Mouse (Mus musculus): ENCODE measurements at regions not wholly inside any gene's neighbourhood (a gene's known extent, or its start where the extent isn't known, plus 50 kb on each side); places are given as distances from the start of the nearest gene placed in this dataset.
A peak's percentile ranks its signal among the peaks of the same experiment; 100 is the strongest.

DNA sequence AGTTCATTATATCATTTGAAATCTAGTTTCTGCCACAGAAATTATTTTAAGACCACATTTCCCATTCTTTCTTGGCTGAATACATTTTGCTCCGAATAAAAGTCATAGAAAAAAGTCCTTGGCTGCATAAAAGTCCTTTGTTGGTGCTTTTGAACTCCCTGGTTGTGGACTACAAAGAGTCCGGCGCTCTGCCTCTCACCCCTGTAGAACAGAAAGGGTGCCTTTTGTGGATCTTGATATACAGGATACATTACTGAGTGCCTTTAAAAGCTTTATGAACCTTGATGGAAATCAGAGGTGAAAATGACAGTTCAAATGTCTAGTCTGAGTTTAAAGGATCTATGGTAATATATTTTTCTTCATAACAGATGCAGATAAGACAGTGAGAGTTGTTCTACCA lies 355.5 kb downstream of the Anxa1 start:
- no peak for DNase-seq

DNA sequence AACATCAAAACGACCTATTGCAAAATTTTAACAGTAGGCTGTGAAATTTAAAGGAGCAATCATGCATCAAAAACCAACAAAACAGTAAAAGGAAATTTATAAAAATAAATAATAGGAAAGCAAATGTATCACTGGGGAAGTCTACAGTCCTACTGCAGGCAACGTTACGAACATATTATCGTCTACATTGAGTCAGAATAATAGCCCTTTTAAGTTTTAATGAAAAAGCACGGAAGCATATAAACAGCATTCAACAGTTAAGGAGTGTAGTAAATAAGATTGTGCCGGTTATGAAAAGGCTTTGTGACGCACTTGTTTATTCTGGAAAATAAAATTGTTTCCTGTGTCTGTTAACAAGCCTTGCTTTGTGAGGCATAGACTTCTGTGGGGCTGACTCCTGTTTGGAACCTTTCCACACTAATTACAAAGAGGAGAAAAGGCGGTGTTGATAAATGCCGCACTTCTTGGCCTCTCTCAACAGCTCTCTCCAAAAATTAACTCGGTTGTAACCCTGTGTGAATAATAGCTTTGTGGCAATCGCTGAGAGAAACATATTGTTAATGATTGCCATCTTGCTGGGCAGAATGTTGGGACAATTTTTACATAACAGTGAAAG lies 363.0 kb downstream of the Anxa1 start:
- DNase-seq = no peak

DNA sequence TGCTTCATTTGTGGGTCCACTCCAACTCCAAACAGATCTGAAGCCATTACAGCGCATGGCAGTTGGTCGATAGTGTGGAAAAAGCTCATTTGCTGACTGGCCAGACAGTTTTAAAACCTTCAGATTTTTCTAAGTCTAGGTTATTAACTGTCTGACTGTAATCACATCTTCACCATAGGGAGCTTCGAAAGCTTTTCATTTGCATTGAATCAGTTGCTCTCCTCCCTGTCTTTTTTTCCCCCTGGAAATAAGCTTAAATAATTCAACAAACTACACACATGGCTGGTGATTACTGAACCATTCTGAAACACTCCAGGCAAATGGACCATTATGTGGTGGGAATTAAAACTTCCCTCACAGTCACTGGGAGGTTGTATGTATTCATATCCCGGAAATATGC lies 376.6 kb downstream of the Anxa1 start:
- DNase-seq = no peak

DNA sequence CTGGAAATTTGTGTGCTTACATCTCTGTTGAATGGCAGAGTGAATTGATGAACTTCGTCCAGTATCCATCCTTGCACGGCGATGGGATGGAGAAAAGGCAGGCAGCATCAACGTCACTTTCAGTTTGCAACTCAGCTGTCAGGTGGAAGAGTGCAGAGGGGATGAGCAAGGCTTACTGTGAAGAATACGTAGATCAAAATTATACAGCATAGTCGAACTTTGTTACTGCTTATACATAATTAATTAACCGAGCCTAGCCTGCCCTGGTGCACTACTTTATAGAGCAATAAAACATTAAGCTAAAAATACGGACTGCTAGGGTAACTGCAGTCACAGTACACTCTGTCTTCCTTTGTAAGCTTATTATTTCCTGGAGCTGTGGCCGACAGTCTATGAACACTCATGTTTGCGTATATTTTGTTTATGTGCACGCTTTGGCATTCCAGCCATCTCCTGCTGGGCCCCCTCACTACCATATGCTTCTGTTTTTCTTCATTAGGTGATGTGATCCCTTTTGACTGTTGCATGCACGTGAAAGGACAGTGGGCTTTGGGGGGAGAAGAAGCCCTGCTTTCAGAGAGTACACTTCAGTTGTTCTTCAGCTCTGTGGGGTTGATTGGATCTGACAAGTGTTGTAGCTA lies 380.8 kb downstream of the Anxa1 start:
- DNase-seq = no peak

DNA sequence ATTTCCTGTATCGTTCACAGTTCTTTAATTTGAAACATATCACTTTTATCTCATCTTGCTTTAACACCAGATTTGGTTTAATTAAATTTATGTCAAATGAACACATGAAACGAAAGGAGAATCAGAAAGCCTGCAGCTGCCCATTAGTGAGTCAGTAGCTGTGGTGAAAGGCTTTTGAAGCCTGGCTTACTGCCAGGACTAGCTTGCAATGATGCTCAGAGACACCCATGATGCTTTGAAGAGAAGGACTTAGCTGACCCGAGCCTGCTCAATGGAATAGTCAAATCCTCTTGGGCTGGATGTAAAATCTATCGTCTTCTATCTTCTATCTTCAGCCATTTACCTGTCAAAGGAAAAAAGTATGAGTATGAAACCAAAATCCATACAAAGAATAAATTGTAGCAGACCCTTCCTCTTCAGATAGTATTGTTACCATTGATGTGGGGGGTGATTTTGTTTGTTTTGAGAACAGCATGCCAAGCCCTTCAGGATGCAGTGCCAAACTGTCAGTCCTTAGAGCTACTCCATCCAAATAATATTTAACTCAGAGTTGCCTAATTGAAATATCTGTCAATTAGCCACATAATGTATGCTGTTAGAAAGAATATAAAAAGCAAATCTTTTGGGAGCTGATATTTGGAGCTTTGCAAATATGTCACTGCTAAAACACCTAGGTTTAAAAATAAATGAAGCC lies 384.7 kb downstream of the Anxa1 start:
- DNase-seq = no peak

DNA sequence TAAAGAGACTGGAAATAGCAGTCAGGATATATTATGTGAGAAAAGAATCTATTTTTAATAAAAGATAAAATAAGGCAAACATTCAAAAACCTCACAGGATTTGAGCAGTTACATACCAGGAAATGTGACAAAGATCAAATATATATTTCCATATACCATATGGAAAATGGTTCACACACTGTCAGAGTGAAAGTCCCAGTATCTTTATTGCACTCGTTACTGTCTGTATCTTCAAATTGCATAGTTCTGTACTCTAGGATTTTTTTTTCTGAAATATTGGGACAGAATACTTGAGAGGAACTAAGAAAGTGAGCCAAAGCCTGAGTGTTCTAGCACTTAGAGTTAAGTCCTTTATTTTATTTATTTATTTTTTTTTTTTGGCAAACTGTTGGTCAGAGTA lies 403.5 kb downstream of the Anxa1 start:
- DNase-seq = no peak

DNA sequence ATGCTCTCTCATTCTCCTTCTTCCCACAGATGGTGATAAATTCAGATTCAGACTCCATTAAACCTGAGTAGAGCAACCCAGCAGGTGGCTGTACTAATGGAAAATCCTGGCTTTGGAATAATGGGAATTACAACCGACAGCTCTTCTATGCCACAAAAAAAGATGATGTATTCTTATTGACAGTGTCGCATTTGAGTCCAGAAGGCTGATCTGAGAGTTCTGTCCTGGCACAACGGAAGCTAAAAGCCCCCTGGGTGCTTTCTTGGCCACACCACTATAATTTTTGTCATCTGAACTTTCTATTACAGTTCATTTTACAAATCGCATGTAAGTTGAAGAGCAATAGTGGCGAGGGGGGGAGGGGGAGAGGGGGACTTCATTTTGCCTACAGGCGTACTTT lies 411.9 kb downstream of the Anxa1 start:
- DNase-seq = no peak

DNA sequence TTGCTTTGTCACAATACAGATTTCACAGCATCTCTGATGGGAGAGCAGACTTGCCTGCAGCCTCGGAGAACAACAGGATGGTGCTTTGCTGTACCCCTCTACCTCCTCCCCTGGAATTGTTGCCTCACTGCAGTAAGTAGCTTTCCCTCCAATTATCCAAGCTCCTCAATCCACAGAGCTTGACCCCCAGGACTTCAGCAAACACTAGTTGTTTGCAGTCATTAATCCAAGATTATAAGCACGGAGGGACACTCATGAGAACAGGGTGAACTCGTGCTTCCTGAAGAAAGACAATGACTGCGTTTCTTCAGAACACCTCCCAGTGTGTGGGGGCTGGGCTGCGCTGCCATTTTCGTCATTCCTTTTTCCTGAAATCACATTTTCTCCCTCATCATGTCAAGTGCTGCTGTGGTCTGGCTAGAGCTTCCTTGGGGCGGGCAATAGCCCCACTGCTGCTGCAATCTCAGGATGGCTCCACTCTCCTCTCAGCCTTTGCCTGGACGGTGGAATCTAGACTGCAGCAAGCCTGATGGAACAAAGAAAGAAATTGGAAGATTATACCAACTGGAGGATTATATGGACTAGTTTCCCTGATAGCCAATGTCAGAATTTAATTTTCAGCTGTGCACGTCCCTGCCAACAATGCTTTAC lies 413.0 kb downstream of the Anxa1 start:
- DNase-seq = no peak

DNA sequence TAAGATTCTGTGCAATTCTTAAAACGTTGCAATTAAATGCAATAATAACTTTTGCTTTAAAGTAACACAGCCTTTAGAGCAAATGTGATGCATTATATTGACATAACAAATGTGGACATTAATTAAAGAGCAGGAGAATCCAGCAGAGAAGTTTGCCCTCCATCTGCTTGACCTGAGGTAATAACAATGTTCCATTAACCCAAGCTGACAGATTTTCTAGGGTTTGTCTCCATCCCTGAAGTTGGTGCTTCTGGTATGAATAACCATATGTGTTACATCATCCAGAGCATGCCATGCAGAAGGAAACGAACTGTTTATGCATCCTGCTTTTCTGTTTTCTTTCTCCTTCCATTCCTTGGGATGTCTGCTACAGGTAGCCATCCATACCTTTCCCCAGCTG lies 414.0 kb downstream of the Anxa1 start:
- DNase-seq = no peak

DNA sequence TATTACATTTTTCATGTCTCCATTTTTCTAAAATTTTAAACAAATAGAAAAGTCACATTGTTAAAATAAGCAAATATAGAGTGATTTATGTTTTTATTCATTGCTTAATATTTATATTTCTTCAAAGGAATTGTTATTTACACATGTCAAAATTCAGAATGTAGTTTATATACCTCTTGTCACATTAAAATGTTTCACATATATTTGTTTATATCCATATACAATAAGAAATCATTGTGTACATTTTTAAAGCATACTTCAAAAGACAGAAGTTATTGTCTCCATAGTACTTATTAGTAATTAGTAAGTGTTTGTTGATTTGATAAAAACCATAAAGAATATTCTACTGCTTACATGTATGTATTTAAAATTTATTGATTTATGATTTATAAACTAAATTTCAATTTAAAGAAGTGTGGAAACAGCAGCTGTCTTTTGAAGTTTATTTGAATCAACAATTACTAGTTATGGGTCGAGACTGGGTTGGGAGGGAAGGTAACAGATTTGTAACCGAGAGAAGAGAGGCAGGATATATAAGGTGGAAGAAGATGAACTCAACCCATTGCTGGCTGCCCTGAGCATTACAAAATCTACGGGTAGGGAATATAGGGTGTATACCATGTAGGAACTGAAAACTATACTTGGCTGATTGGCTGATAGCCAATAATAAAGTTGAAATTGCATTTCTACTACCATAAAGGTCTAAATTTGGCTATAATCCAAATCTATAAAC lies 420.8 kb downstream of the Anxa1 start:
- no peak for DNase-seq

DNA sequence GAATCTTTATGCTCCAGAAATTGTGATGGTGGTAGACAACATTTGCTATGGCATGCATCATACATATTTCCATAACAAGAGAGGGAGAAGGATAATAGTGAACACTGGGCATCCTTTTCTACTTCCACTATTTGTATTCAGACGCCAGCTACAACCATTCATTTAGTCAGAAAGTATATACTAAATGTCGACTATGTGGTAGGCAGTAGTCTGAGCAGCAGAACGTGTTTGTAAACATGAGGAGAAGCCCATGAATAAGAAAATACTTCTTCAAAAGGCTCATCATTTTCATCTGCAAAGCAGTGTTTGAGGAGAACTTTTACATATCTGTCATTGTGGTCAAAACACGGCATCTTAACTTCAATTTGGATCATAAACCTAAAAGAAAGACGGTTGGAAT lies 421.4 kb downstream of the Anxa1 start:
- DNase-seq = no peak

DNA sequence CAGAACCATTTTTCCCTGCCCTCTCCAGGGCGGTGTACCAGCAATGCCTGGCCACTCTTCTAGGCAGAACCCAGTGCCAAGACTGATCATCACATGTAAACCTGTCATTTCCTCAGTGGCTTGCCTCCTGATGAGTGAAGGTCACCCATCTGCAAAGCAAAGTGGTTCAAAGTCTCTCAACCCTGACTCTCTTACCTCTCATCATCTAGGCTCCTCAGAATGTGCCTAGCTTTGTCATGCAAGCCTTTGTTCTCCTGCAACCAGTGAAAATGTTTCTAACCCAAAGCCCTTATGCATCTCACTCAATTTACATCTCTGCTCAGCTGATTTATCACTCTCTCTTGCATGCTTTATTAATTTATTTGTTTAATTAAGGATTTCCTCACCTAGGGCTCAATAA lies 445.5 kb downstream of the Anxa1 start:
- DNase-seq = no peak

DNA sequence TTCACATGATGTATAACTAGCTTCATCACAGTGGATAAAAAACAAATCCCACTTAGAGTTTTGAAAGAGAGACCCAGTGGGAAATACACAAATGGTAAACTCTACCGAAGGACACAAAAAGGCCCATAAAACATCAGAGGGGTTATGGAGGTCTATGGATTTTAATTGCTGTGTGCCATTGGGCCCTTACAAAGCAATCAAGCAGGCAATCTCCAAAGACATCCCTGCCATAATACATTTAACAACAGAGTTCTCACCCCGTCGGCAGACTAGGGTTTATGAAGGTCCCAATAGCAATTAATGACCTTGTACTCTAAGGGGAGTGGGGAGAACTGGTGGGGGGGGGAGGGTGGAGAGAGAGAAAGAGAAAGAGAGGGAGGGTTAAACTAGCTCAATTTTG lies 448.0 kb downstream of the Anxa1 start:
- DNase-seq = no peak

DNA sequence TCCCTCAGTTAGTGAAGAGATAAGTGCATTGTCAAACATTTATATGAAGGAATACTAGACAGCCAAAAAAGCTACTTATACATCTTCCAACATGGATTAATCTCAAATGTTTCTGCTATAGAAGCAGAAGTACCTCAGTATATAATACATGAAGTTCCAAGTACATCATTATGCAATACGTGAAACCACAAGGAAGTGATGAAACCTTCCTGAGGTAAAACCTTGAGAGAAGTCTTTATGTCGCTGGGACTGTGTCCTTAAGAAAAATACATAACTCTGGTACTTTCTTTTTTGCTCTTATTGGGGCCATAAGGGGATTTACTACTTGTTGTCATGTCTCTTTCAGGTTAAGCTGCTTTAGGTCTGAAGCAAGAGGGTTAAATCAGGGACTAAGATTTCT lies 469.6 kb downstream of the Anxa1 start:
- no peak for DNase-seq

DNA sequence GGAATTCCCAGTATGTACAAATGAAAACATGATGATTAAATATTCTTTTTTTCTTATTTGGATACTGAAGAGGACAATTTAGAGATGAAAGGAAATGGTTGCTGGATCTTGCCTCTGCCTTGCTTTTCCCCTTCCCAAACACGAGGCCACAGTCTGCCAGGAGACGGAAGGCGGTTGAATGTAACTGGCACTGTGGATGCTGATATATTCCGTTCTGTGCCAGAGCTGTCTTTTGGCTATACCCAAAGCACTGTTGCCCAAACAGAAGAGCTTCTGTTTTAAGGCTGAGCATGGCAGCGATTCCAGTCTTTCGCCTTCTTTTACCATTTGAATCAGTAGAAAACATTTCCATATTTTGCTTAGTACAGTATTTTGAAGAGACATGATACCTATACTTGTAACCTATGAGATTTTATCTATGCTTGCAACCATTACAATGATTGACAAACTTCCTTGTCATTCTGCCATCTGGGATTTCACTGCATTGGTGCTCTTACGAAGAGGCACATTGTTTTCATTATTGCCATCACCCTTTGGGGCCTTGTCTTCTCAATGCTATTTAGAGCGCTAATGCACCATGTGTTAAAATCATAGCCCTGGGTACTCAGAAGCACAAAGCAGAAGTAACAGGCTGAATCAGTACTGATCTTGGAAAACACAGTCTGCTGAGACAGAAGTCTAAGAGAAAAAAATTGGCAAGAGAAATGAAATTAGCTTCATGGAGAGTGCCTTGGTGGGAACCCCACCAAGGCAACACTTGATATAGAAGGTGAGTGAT lies 504.6 kb downstream of the Anxa1 start:
- DNase-seq = no peak

DNA sequence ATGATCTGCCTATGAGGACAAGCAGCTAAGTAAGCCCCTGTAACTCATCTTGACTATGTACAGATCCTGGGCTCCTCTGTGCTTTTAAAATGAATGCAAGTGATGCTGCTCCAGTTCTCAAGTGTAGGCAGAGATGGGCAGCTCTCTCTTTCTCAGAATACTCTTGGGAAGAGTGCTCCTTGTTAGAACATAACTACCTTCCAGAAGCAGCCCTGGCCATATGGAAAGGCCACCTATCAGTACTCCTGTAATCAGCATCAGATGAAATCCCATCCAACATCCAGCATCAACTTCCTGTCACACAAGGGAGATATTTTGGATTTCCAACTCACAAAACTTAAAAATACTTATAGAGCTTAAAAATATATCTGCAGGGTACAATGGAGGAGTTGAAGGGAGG lies 509.8 kb downstream of the Anxa1 start:
- no peak for DNase-seq

DNA sequence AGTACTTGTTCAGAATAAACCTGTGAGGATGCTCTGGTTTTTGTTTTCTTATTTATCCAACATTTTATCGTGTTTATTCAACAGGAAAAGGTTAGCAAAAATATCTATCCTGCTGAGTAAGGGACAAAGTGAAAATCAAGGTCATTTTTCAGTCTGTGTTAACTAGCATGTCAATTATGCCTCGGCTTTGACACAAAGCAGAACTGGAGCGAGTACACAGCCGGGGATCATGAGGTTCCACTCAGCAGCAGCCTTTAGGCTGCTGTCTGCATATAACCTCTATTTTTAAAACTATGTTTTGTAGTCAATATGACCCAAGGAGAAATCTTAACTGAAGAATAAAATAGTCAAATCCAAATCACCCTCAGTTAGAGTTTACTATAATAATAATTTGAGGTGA lies 542.6 kb downstream of the Anxa1 start:
- no peak for DNase-seq

DNA sequence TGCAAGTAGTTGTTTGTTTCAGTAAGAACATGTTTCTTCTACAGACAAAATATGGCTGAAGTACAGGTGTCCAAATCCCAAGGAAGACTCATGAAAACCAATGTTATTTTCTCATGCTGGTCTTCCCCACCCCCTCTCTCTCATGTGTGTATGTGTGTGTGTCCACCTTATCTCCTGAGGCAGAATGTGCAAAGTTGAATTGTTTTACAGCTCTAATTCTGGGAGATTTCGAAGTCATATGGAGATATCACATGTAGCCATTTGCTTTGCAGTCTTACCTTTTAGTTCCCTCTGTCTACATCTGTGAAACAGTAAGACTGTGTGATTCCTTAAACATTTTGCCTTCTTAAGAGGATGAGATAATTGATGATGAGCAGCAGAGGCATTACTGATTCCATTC lies 582.8 kb downstream of the Anxa1 start:
- no peak for DNase-seq

DNA sequence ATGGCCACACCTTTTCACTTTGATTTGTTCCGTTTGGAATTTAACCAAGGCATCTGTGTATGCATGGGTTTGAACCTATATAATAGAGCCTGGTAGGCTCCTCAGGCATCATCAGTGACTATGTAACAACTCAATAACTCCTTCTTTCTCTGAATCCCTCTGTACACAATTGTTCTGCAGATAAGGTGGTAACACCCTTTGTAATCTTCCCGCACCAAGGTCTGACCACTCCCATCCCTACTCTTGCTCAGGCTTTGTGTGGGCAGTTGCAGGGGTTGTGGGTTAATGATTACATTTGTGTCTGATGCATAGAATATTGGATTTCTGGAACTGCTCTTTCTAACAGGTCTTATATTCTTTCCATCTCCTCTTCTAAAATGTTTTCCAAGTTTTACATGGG lies 596.9 kb downstream of the Anxa1 start:
- no peak for DNase-seq

DNA sequence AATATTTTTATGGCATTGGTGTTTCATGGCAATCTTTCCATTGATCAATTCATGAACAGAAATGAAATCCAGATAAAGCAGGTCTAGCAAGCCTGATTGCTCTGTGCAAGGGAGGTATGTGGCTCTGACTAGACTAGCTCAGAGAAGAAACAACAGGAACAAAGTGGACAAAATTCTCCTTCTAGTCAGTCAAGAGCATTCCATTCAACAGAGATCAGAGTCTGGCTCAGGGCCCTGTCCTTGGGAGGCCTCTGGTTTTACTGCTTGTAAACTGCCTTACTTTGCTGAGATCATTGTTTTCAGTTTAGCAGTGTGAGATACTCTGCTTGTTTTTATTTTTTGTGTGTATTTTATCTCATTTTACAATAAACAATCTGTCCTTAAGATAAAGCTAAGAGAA lies 607.2 kb downstream of the Anxa1 start:
- DNase-seq = peak; percentile 43

DNA sequence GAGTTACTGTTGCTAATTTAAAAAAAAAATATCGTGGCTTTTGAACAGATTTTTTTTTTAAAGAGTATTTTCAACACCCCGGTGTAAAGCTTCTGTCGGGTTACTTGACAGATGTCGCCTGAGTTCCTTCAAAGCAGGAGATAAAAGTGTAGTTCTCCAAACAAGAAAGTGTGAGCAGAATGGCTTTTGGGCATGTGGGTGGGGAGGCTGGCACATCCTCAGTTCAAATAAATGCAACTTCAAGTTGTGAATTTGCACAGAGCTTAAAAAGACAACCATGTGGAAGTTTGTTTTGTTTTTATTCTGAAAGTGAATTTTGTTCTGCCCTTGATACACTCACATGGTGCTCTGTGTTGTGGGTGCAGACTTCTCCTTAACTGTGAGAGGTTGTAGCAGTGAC lies 612.9 kb downstream of the Anxa1 start:
- no peak for DNase-seq

DNA sequence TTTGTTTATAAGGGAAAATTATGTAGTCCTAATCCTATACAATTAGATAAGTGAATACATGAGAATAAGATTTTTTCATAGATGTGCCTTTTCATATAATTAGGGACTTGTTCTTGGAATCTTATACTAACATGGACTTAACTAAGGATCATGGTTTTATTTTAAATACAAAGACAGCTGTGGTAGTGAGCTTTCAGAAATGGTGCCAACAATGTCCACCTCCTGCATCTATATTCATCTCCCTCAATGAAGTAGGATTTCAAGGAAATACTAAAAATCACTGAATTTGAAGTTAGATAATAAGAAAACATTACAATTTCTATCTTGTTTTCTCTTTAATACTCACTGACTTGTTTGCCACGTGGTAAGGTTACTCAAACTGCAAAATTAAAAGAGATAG lies 619.8 kb downstream of the Anxa1 start:
- no peak for DNase-seq
